Mouse (Mus musculus) gastrocnemius, adult 2 months (tissue): ENCODE data around the gene Tcp11l2. TPM values are rescaled to one million over a fixed set of nuclear protein-coding genes. Genes with fewer than 3 reads are reported as not detected.
A peak's percentile ranks its signal among the peaks of the same experiment; 100 is the strongest.

Experiments
- DNase-seq: peaks from one replicate; pipeline ENCODE4 v3.0.0; 2022
- H3K27ac ChIP-seq: fragments of 200-600 bp; 2 replicates; pipeline ENCODE4 v1.8.1; 2022; ENCODE audit warnings: mild to moderate bottlenecking
- H3K4me3 ChIP-seq: fragments of 200-600 bp; 2 replicates; pipeline ENCODE4 v1.8.1; 2022; ENCODE audit warnings: mild to moderate bottlenecking, moderate library complexity
- CTCF ChIP-seq: fragments of 200-600 bp; IDR thresholded peaks from 2 replicates; pipeline ENCODE4 v1.8.1; 2022; ENCODE audit warnings: antibody characterized with exemption, mild to moderate bottlenecking, moderate library complexity
- intact Hi-C: fragments of 180-260 bp; cut with DNase I; formaldehyde crosslinking; loops from one replicate; pipeline ENCODE4 v1.15.1; 2025
- total RNA-seq, 2 experiments: library from RNA; stranded (reverse); gene quantifications; 2 replicates each; pipeline ENCODE4 v1.2.3; 2021

The Tcp11l2 gene
- total RNA-seq, 2 experiments from 2014 or later, result 45.4 to 55.7 TPM

DNA sequence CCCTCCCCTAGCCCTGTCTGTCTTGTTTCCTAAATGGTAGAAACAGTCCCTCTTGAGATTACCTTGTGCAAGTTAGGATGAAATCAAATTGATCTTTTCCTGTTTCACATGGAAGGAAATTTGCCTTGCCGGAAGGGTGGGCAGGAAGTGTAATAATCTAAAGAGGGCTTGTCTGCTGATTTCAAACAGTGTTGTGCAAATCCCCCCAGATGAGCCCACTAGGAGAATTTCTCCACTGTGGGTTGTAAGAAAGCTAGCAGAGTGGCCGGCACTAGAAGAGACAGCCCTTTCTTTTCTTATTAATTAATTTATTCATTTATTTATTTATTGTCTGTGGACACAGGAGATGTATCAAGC, 8.8 kb downstream of the Tcp11l2 start:
- DNase-seq, result no peak
- no peak for TF ChIP-seq CTCF
- Histone ChIP-seq H3K27ac (no peak overlapping the region), H3K4me3 (peak overlapping the region; percentile 33)
- intact Hi-C loops, result no loop called here

DNA sequence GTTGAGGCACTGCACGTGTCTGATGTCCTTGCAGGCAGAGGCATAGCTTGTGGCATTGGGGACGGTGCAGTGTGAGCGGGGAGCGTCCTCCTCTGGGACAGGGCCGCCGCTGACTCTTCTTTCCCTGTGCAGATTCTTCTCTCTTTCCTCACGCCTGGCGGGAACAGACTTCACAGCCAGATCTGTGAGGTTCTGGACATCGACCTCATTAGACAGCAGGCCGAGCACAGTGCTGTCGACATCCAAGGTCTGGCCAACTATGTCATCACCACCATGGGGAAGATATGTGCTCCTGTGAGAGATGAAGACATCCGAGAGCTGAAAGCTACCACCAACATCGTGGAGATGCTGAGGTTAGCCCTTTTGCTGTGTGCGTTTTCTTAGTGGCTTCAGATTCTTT, 14.5 kb downstream of the Tcp11l2 start:
- no peak for TF ChIP-seq CTCF
- Histone ChIP-seq H3K27ac (no peak overlapping the region), H3K4me3 (no peak overlapping the region)
- DNase-seq, result no peak
- intact Hi-C loops, result no loop called here

DNA sequence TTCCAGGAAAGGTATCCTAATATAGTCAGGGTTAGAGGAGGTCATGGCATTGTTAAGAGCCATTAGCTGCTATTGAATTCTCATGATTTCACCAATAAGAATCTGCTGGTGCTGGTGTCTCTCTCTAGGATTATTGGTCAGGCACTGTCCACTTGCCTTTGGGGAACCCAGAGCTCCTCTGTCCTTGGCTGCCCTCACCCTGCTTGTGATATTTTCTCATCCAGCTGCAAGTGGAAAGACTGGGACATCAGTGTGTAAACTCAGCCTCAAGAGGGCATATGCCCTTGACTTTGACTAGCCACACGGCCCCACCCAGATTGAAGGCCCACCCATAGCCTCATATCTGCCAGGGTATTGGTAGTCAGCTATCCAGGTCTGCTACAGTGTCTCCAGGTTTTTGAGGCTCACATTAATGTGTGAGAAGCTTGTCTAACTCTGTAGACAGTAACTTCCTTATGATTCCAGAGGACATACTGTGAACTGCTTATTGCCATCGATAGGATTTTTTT, 15.3 kb downstream of the Tcp11l2 start:
- DNase-seq, result no peak
- intact Hi-C loops, result no loop called here
- Histone ChIP-seq H3K4me3 (no peak overlapping the region), H3K27ac (0 out of 2 replicates have a peak overlapping the region, but pooled peaks have one; percentile 24)
- TF ChIP-seq CTCF, result no peak

- no peak for DNase-seq
- no peak for TF ChIP-seq CTCF
- no peak overlapping the region for H3K4me3 ChIP-seq
- intact Hi-C loops, result no loop called here
- H3K27ac ChIP-seq, result no peak overlapping the region
Observed at GRCm38 (mm10) chr10:84592745-84593144, 16.3 kb downstream of the Tcp11l2 start.

GRCm38 (mm10) chr10:84597127-84597785, 20.8 kb downstream of the Tcp11l2 start:
- Histone ChIP-seq H3K27ac (peak overlapping the region; percentile 77), H3K4me3 (peak overlapping the region; percentile 19; the same call in 1 of the 2 replicates)
- no peak for TF ChIP-seq CTCF
- intact Hi-C loops, result no loop called here
- DNase-seq, result peak; percentile 30

- Histone ChIP-seq H3K27ac (peak overlapping the region; percentile 77; the same call in 1 of the 2 replicates), H3K4me3 (no peak overlapping the region)
- TF ChIP-seq CTCF, result peak; percentile 11; the same call in 1 of the 2 replicates
- DNase-seq, result no peak
- intact Hi-C loops, result no loop called here
Observed at GRCm38 (mm10) chr10:84598172-84598571, 21.7 kb downstream of the Tcp11l2 start.

- no peak for DNase-seq
- Histone ChIP-seq H3K27ac (0 out of 2 replicates have a peak overlapping the region, but pooled peaks have one; percentile 20), H3K4me3 (no peak overlapping the region)
- intact Hi-C loops, result no loop called here
- no peak for TF ChIP-seq CTCF
Observed at GRCm38 (mm10) chr10:84600136-84600535, 23.7 kb downstream of the Tcp11l2 start.

GRCm38 (mm10) chr10:84604335-84604734, 27.9 kb downstream of the Tcp11l2 start:
- intact Hi-C loops, result no loop called here
- no peak for DNase-seq
- Histone ChIP-seq H3K27ac (no peak overlapping the region), H3K4me3 (no peak overlapping the region)
- no peak for TF ChIP-seq CTCF

DNA sequence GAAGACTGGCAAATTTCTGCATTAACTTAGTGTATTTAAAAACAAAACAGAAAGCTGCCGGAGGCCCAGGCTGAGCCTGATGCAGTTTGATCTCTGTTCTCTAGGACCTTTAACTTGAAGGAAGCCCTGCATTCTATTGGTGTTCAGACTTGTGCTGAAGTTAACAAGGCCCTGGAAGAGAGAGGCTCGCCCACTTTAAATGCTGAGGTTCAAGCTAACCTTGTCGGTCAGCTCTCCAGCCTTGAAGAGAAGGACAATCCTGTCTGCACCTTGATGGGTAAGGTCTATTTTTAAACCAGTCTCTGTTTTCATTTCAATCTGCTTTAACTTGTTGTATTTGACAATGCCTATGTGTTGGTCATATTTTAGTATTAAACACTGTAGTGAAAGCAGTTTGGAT, 31.9 kb downstream of the Tcp11l2 start:
- Histone ChIP-seq H3K4me3 (no peak overlapping the region), H3K27ac (no peak overlapping the region)
- DNase-seq, result no peak
- intact Hi-C loops, result no loop called here
- TF ChIP-seq CTCF, result no peak

- Histone ChIP-seq H3K4me3 (no peak overlapping the region), H3K27ac (peak overlapping the region; percentile 48)
- DNase-seq, result no peak
- intact Hi-C loops, result no loop called here
- no peak for TF ChIP-seq CTCF
Observed at GRCm38 (mm10) chr10:84610324-84610723, 33.9 kb downstream of the Tcp11l2 start.

DNA sequence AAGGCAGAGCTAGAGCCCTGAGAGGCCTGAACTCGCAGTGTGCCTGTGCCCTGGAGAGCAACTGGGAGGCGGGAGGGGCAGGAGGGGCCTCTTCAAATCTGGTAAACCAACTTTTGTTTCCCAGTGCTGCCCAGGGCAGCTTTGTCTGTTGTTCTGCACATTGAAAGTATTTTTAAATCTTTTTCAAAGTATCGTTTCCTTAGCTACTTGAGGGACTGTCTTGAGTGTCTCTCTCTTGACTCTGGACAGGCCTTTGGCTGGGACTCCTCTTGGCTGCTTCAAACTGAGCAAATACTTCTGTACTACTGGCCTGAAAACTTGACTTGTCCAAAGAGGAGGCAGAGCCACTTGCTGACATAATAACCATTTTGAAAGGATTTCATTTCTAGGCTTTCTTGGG, 34.4 kb downstream of the Tcp11l2 start:
- no peak for DNase-seq
- no peak overlapping the region for H3K4me3 ChIP-seq
- intact Hi-C loops, result no loop called here
- H3K27ac ChIP-seq, result peak overlapping the region; percentile 48
- no peak for TF ChIP-seq CTCF

DNA sequence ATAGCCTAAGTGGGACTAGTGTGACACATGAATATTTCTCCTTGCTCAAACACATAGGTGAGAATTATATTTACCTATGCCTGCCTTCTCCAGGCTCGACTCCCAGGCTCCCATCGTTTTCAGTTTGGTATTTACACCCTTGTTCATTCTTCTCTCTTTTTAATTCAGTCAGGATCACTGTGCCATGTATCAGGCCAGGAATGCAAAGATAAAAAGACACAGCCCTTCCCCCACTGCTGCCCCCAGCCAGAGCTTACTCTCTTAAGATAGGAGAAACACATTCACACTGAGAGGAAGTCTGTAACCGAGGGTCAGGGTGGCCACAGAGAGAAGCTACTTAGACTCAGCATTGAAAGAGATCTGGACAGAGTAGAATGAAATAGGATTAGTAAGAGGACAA, 35.2 kb downstream of the Tcp11l2 start:
- no peak for TF ChIP-seq CTCF
- DNase-seq, result no peak
- no peak overlapping the region for H3K4me3 ChIP-seq
- H3K27ac ChIP-seq, result no peak overlapping the region
- intact Hi-C loops, result no loop called here

GRCm38 (mm10) chr10:84612281-84612680, 35.9 kb downstream of the Tcp11l2 start:
- no peak for TF ChIP-seq CTCF
- H3K27ac ChIP-seq, result no peak overlapping the region
- H3K4me3 ChIP-seq, result no peak overlapping the region
- no peak for DNase-seq
- intact Hi-C loops, result no loop called here

- intact Hi-C loops, result no loop called here
- TF ChIP-seq CTCF, result no peak
- no peak overlapping the region for H3K27ac ChIP-seq
Observed at GRCm38 (mm10) chr10:84613366-84613765, 36.9 kb downstream of the Tcp11l2 start.

More at GRCm38 (mm10) chr10:84613366-84613765, 36.9 kb downstream of the Tcp11l2 start:
- DNase-seq, result no peak
- H3K4me3 ChIP-seq, result no peak overlapping the region
